Mouse (Mus musculus) midbrain, postnatal 0 days (tissue): ENCODE data around the gene Krt84. TPM values are rescaled to one million over a fixed set of nuclear protein-coding genes. Genes with fewer than 3 reads are reported as not detected.
A peak's percentile ranks its signal among the peaks of the same experiment; 100 is the strongest.

Experiments
- ATAC-seq: fragments of 200-750 bp; cut with Nextera tagmentation; 2 replicates; pipeline ENCODE4 v1.8.0; 2017; ENCODE audit warnings: moderate number of reproducible peaks, mild to moderate bottlenecking, moderate TSS enrichment, moderate library complexity; ENCODE audit not compliant: low FRiP score
- DNase-seq: peaks from one replicate; pipeline ENCODE4 v3.0.0-alpha.2; 2015; ENCODE audit warnings: low spot score
- H3K27ac ChIP-seq: fragments of 300-500 bp; sonication (generic); 2 replicates; pipeline ENCODE4 v1.5.1; 2014; ENCODE audit warnings: low read depth, mild to moderate bottlenecking, low read length, mixed read lengths
- H3K27me3 ChIP-seq: fragments of 300-500 bp; sonication (generic); 2 replicates; pipeline ENCODE4 v1.6.1; 2014; ENCODE audit warnings: low read length, control low read depth, mixed read lengths; ENCODE audit not compliant: insufficient read depth
- H3K36me3 ChIP-seq: fragments of 300-500 bp; sonication (generic); 2 replicates; pipeline ENCODE4 v1.6.1; 2014; ENCODE audit warnings: low read length, control low read depth, mixed read lengths; ENCODE audit not compliant: insufficient read depth
- H3K4me1 ChIP-seq: fragments of 300-500 bp; sonication (generic); 2 replicates; pipeline ENCODE4 v1.6.1; 2014; ENCODE audit warnings: mild to moderate bottlenecking, control low read depth, antibody characterized with exemption, low read length, mixed read lengths; ENCODE audit not compliant: insufficient read depth
- H3K4me2 ChIP-seq: fragments of 300-500 bp; sonication (generic); 2 replicates; pipeline ENCODE4 v1.6.1; 2014; ENCODE audit warnings: low read depth, mild to moderate bottlenecking, low read length, mixed read lengths; ENCODE audit not compliant: poor library complexity, severe bottlenecking
- H3K4me3 ChIP-seq: fragments of 300-500 bp; sonication (generic); 2 replicates; pipeline ENCODE4 v1.5.1; 2014; ENCODE audit warnings: low read depth, mild to moderate bottlenecking, low read length, moderate library complexity
- H3K9ac ChIP-seq: fragments of 300-500 bp; sonication (generic); replicated peaks from 2 replicates; pipeline ENCODE4 v1.6.1; 2014; ENCODE audit warnings: mild to moderate bottlenecking, low read length, moderate library complexity, mixed read lengths; ENCODE audit not compliant: poor library complexity, severe bottlenecking
- H3K9me3 ChIP-seq: fragments of 300-500 bp; sonication (generic); 2 replicates; pipeline ENCODE4 v1.6.1; 2016; ENCODE audit warnings: low read length, control low read depth
- CTCF ChIP-seq: IDR thresholded peaks from 2 replicates; pipeline ENCODE4 v1.5.1; 2016; ENCODE audit warnings: antibody characterized with exemption, mild to moderate bottlenecking
- WGBS: fragments of 180-500 bp; shearing (Covaris S2); extraction: QIAGEN DNeasy Blood & Tissue Kit; methylation state at CpG from one replicate; pipeline ENCODE4 v1.1.7; 2014; 5-methylcytosine and 5-hydroxymethylcytosine counted together
- polyA plus RNA-seq: library from polyadenylated mRNA; unstranded; fragments of >200 nt; fragmentation: Nextera tagmentation; extraction: Ambion mirVana; gene quantifications from 2 replicates; pipeline ENCODE4 v1.2.1, GENCODE M21; 2015
- total RNA-seq: library from RNA; depleted of rRNA; stranded (reverse); fragments of >200 nt; gene quantifications from 2 replicates; pipeline ENCODE4 v1.2.3, GENCODE M21; 2014

Krt84 gene
- total and polyA plus RNA-seq, 2 experiments from 2014 or later: not detected

GRCm38 (mm10) chr15:101492718-101493117 is 39.9 kb downstream of the Krt84 start:
- no peak for TF ChIP-seq CTCF
- Histone ChIP-seq H3K4me3 (no peak overlapping the region), H3K9me3 (no peaks in the 10 kb centered on the region), H3K4me1 (no peaks in the 10 kb centered on the region), H3K9ac (no peak overlapping the region), H3K27me3 (no peaks in the 10 kb centered on the region), H3K36me3 (no peaks in the 10 kb centered on the region), H3K4me2 (no peak overlapping the region), H3K27ac (no peak overlapping the region)
- 71% methylated on average over 8 of the region's 8 CpGs for WGBS
- DNase-seq (no peak), ATAC-seq (no peak)

- H3K9me3 ChIP-seq: no peaks in the 10 kb centered on the region
- no peak within 1 kb of the TSS for H3K4me2 ChIP-seq
- no peak within 1 kb of the TSS for H3K27ac ChIP-seq
- 49% methylated on average over 6 of the region's 6 CpGs for WGBS
- TF ChIP-seq CTCF: no peak
- peak; percentile 26 for DNase-seq
- no peak for ATAC-seq
- no peaks in the 10 kb centered on the region for H3K27me3 ChIP-seq
- no peak within 1 kb of the TSS for H3K4me3 ChIP-seq
- H3K36me3 ChIP-seq: no peaks in the 10 kb centered on the region
- H3K4me1 ChIP-seq: no peaks in the 10 kb centered on the region
- H3K9ac ChIP-seq: no peak within 1 kb of the TSS
Observed at GRCm38 (mm10) chr15:101491431-101491830, 41.2 kb downstream of the Krt84 start, which contains the start of gene Krt83. TSS of gene Krt83 (minus strand) at chr15:101491512.

- no peak overlapping the region for H3K9ac ChIP-seq
- no peaks in the 10 kb centered on the region for H3K9me3 ChIP-seq
- DNase-seq: no peak
- no peak for ATAC-seq
- 72% methylated on average over 11 of the region's 11 CpGs for WGBS
- no peaks in the 10 kb centered on the region for H3K27me3 ChIP-seq
- H3K36me3 ChIP-seq: no peaks in the 10 kb centered on the region
- TF ChIP-seq CTCF: no peak
- H3K4me1 ChIP-seq: no peaks in the 10 kb centered on the region
- H3K4me2 ChIP-seq: no peak overlapping the region
- H3K27ac ChIP-seq: no peak overlapping the region
- no peak overlapping the region for H3K4me3 ChIP-seq
Observed at GRCm38 (mm10) chr15:101485911-101486635, 46.5 kb downstream of the Krt84 start.

GRCm38 (mm10) chr15:101484939-101485338 is 47.7 kb downstream of the Krt84 start:
- no peaks in the 10 kb centered on the region for H3K4me1 ChIP-seq
- no peak overlapping the region for H3K9ac ChIP-seq
- H3K4me2 ChIP-seq: no peak overlapping the region
- H3K4me3 ChIP-seq: no peak overlapping the region
- WGBS: 82% methylated on average over 1 of the region's 1 CpGs
- ATAC-seq: no peak
- no peaks in the 10 kb centered on the region for H3K36me3 ChIP-seq
- TF ChIP-seq CTCF: no peak
- H3K27ac ChIP-seq: no peak overlapping the region
- H3K9me3 ChIP-seq: no peaks in the 10 kb centered on the region
- no peaks in the 10 kb centered on the region for H3K27me3 ChIP-seq
- DNase-seq: no peak

- Histone ChIP-seq H3K27ac (no peak overlapping the region), H3K4me2 (no peak overlapping the region), H3K9ac (no peak overlapping the region), H3K27me3 (no peaks in the 10 kb centered on the region), H3K4me1 (peaks cover 4% of the 10 kb centered on the region; the same call in 1 of the 2 replicates), H3K4me3 (no peak overlapping the region), H3K36me3 (no peaks in the 10 kb centered on the region), H3K9me3 (no peaks in the 10 kb centered on the region)
- no peak for ATAC-seq
- no peak for DNase-seq
- no peak for TF ChIP-seq CTCF
- WGBS: 90% methylated on average over 1 of the region's 1 CpGs
Observed at GRCm38 (mm10) chr15:101483646-101484045, 49.0 kb downstream of the Krt84 start.

- ATAC-seq: no peak
- no peak overlapping the region for H3K4me2 ChIP-seq
- no peaks in the 10 kb centered on the region; the same call in 1 of the 2 replicates for H3K27me3 ChIP-seq
- no peaks in the 10 kb centered on the region for H3K36me3 ChIP-seq
- H3K9me3 ChIP-seq: no peaks in the 10 kb centered on the region
- WGBS: 44% methylated on average over 4 of the region's 4 CpGs
- H3K27ac ChIP-seq: no peak overlapping the region
- H3K9ac ChIP-seq: no peak overlapping the region
- DNase-seq: no peak
- H3K4me1 ChIP-seq: peaks cover 4% of the 10 kb centered on the region; the same call in 1 of the 2 replicates
- no peak for TF ChIP-seq CTCF
- H3K4me3 ChIP-seq: no peak overlapping the region
Observed at GRCm38 (mm10) chr15:101482056-101482455, 50.6 kb downstream of the Krt84 start.
